Mouse (Mus musculus) left cerebral cortex, postnatal 25 days (tissue): Measurements from ENCODE around the gene Gtf2a1. TPM values are rescaled to one million over a fixed set of nuclear protein-coding genes. Genes with fewer than 3 reads are reported as not detected.

Experiments used
- total RNA-seq, 2 experiments: library from RNA; stranded (reverse); gene quantifications; 2 replicates each; pipeline ENCODE4 v1.2.3; 2021

The Gtf2a1 gene
- total RNA-seq, 2 experiments from 2014 or later, result 51.5 to 51.8 TPM

Other genes with a start within 250 kb of the Gtf2a1 start
- 10 to 100 TPM in 1 of 2 experiments, 1 to 10 TPM in 1; 9.0 to 11.4 TPM for gene Cep128, start 206.1 kb downstream of the Gtf2a1 start, total RNA-seq
- gene Tshr, start 205.9 kb downstream of the Gtf2a1 start, total RNA-seq, result under 1 TPM; 0.23 to 0.37 TPM
- gene Ston2, start 197.9 kb upstream of the Gtf2a1 start, total RNA-seq, result 10 to 100 TPM; 14.7 to 20.0 TPM